17 mouse cellular contexts compared by ENCODE assay signal in genomic region chr11:101477194-101477551, GRCm38 (mm10). TPM values are rescaled to one million over a fixed set of nuclear protein-coding genes. Genes with fewer than 3 reads are reported as not detected.
A peak's percentile ranks its signal among the peaks of the same experiment; 100 is the strongest.
DNase-seq lines count a peak whose midpoint lies in the region; ATAC-seq lines count a peak whose summit lies in the region.
"Had no signal": no experiment of that assay in that cellular context is flagged by ENCODE, and none has a peak within 500 bp of the region (broad histone marks: within the 10 kb centered on the region; RNA-seq: fewer than 3 reads in every experiment).

No protein-coding gene starts in this region.

- H3K27ac ChIP-seq in neural tube, embryonic 11.5 days (ENCODE audit: low read depth, low read length): peak overlapping the region; percentile 96
- peak overlapping the region; percentile 96 for H3K27ac ChIP-seq in hindbrain, embryonic 10.5 days
- H3K27ac ChIP-seq in midbrain, embryonic 12.5 days (replicated peaks): peak overlapping the region; percentile 92
- H3K27ac ChIP-seq in liver, embryonic 11.5 days (ENCODE audit: low read depth, low read length): no peak overlapping the region
- H3K27ac ChIP-seq: gastrocnemius, adult 2 months; lung, embryonic 15.5 days; stomach, postnatal 0 days had no signal

- DNase-seq in neural tube, embryonic 11.5 days (ENCODE audit: low spot score): peak; percentile 70
- DNase-seq in neural tube, embryonic 10.5 days (ENCODE audit: extremely low spot score, low spot score): no peak
- peak; percentile 74 for DNase-seq in hindbrain, embryonic 10.5 days (ENCODE audit: low spot score)
- DNase-seq in retina, postnatal 1 day: peak; percentile 92
- no peak for DNase-seq in liver, embryonic 11.5 days (ENCODE audit: low spot score)
- DNase-seq in gastrocnemius, postnatal 4 days (ENCODE audit: low spot score in 2 of 2): no peak
- DNase-seq: cerebellum, postnatal 36 days; gastrocnemius, adult 2 months; kidney, postnatal 25 days had no signal

- WGBS in neural tube, embryonic 11.5 days: 37% methylated on average over 4 of the region's 4 CpGs
- WGBS in hindbrain, embryonic 10.5 days: 22% methylated on average over 4 of the region's 4 CpGs
- 13% methylated on average over 4 of the region's 4 CpGs for WGBS in midbrain, embryonic 12.5 days
- WGBS in liver, embryonic 11.5 days: 58% methylated on average over 4 of the region's 4 CpGs

- no peaks in the 10 kb centered on the region for H3K27me3 ChIP-seq in neural tube, embryonic 11.5 days (ENCODE audit: control insufficient read depth, insufficient read depth, low read length)
- H3K27me3 ChIP-seq in hindbrain, embryonic 10.5 days (ENCODE audit: insufficient read depth, poor library complexity, severe bottlenecking): no peaks in the 10 kb centered on the region
- no peaks in the 10 kb centered on the region for H3K27me3 ChIP-seq in midbrain, embryonic 12.5 days
- 0 out of 2 replicates have a peak, but pooled peaks cover 2% of the 10 kb centered on the region for H3K27me3 ChIP-seq in liver, embryonic 11.5 days (replicated peaks; ENCODE audit: control insufficient read depth, insufficient read depth, low read length)
- H3K27me3 ChIP-seq: lung, embryonic 15.5 days had no signal

- no peaks in the 10 kb centered on the region for H3K36me3 ChIP-seq in neural tube, embryonic 11.5 days (ENCODE audit: control insufficient read depth, insufficient read depth, low read length)
- H3K36me3 ChIP-seq in hindbrain, embryonic 10.5 days: peaks cover 6% of the 10 kb centered on the region; the same call in 1 of the 2 replicates
- H3K36me3 ChIP-seq in midbrain, embryonic 12.5 days: no peaks in the 10 kb centered on the region
- no peaks in the 10 kb centered on the region for H3K36me3 ChIP-seq in liver, embryonic 11.5 days (ENCODE audit: control insufficient read depth, insufficient read depth, low read length)
- H3K36me3 ChIP-seq: lung, embryonic 15.5 days had no signal

- peak; percentile 65 for ATAC-seq in neural tube, embryonic 11.5 days (ENCODE audit: insufficient read depth, low FRiP score, low TSS enrichment)
- ATAC-seq in midbrain, embryonic 12.5 days (ENCODE audit: low FRiP score, low read depth): peak; percentile 70
- ATAC-seq in megakaryocyte, adult 5-6 weeks (ENCODE audit: poor library complexity, severe bottlenecking): no peak
- ATAC-seq in liver, embryonic 11.5 days (replicated peaks; ENCODE audit: low FRiP score): no peak
- ATAC-seq: activated CD4-positive, CD25-positive, alpha-beta regulatory T cell, adult 4 months had no signal

- H3K4me2 ChIP-seq in neural tube, embryonic 11.5 days (ENCODE audit: low read depth): 0 out of 2 replicates have a peak overlapping the region, but pooled peaks have one; percentile 12
- peak overlapping the region; percentile 12; the same call in 1 of the 2 replicates for H3K4me2 ChIP-seq in midbrain, embryonic 12.5 days (replicated peaks)
- no peak overlapping the region for H3K4me2 ChIP-seq in liver, embryonic 11.5 days
- H3K4me2 ChIP-seq: heart, embryonic 11.5 days; lung, embryonic 15.5 days had no signal

- H3K4me1 ChIP-seq in neural tube, embryonic 11.5 days (ENCODE audit: control insufficient read depth, insufficient read depth, low read length): peaks cover 17% of the 10 kb centered on the region
- H3K4me1 ChIP-seq in hindbrain, embryonic 10.5 days (replicated peaks): peaks cover 64% of the 10 kb centered on the region
- H3K4me1 ChIP-seq in midbrain, embryonic 12.5 days: peaks cover 40% of the 10 kb centered on the region
- peaks cover 8% of the 10 kb centered on the region for H3K4me1 ChIP-seq in liver, embryonic 11.5 days (replicated peaks; ENCODE audit: control insufficient read depth, insufficient read depth, low read length)

- no peaks in the 10 kb centered on the region for H3K9me3 ChIP-seq in neural tube, embryonic 11.5 days (ENCODE audit: control insufficient read depth, low read length)
- H3K9me3 ChIP-seq in hindbrain, embryonic 10.5 days: no peaks in the 10 kb centered on the region
- no peaks in the 10 kb centered on the region for H3K9me3 ChIP-seq in midbrain, embryonic 12.5 days
- no peaks in the 10 kb centered on the region for H3K9me3 ChIP-seq in liver, embryonic 11.5 days (ENCODE audit: control insufficient read depth, low read length)
- H3K9me3 ChIP-seq: lung, embryonic 15.5 days; megakaryocyte, embryonic 14.5 days had no signal

- H3K4me3 ChIP-seq in neural tube, embryonic 11.5 days (ENCODE audit: low read depth, low read length): no peak overlapping the region
- peak overlapping the region; percentile 49 for H3K4me3 ChIP-seq in hindbrain, embryonic 10.5 days
- H3K4me3 ChIP-seq in midbrain, embryonic 12.5 days: no peak overlapping the region
- H3K4me3 ChIP-seq in liver, embryonic 11.5 days (ENCODE audit: low read depth, low read length): no peak overlapping the region
- H3K4me3 ChIP-seq: erythroblast, embryonic 14.5 days; gastrocnemius, adult 2 months; lung, embryonic 15.5 days; megakaryocyte, embryonic 14.5 days had no signal

- peak overlapping the region; percentile 37; the same call in 1 of the 2 replicates for H3K9ac ChIP-seq in neural tube, embryonic 11.5 days (ENCODE audit: low read length)
- H3K9ac ChIP-seq in midbrain, embryonic 12.5 days (replicated peaks): no peak overlapping the region
- H3K9ac ChIP-seq in liver, embryonic 11.5 days (ENCODE audit: low read depth, low read length): no peak overlapping the region
- H3K9ac ChIP-seq: lung, embryonic 15.5 days had no signal

RNA-seq across cellular contexts. Expression of gene Vat1, which starts 11.1 kb away (rescaled TPM):
- polyA plus RNA-seq in neural tube, embryonic 11.5 days (2014; fragmentation: Nextera tagmentation; extraction: Ambion mirVana): 52.3 and 55.8 TPM in 2 replicates
- polyA plus RNA-seq in hindbrain, embryonic 10.5 days (2016; fragmentation: Nextera tagmentation; extraction: Ambion mirVana): 61.1 and 108 TPM in 2 replicates
- 69.3 and 73.0 TPM in 2 replicates for polyA plus RNA-seq in midbrain, embryonic 12.5 days (2016; fragmentation: Nextera tagmentation; extraction: Ambion mirVana)
- total RNA-seq in megakaryocyte, adult 5-6 weeks (2015): 7.3 and 10.8 TPM in 2 replicates
- 3.4 and 5.2 TPM in 2 replicates for total RNA-seq in megakaryocyte, adult 5-6 weeks (2017)
- 16.8 and 19.5 TPM in 2 replicates for polyA plus RNA-seq in liver, embryonic 11.5 days (2014; fragmentation: Nextera tagmentation; extraction: Ambion mirVana)
- 10 to 100 TPM; 72.6 to 79.3 TPM for total RNA-seq in gastrocnemius, postnatal 4 days (2021)

RNA-seq across cellular contexts. Expression of gene Rnd2, which starts 12.4 kb away (rescaled TPM):
- polyA plus RNA-seq in neural tube, embryonic 11.5 days (2014; fragmentation: Nextera tagmentation; extraction: Ambion mirVana): 43.9 and 49.0 TPM in 2 replicates
- polyA plus RNA-seq in hindbrain, embryonic 10.5 days (2016; fragmentation: Nextera tagmentation; extraction: Ambion mirVana): 97.9 and 208 TPM in 2 replicates
- 89.5 and 92.3 TPM in 2 replicates for polyA plus RNA-seq in midbrain, embryonic 12.5 days (2016; fragmentation: Nextera tagmentation; extraction: Ambion mirVana)
- 0.13 and 0.16 TPM in 2 replicates for total RNA-seq in megakaryocyte, adult 5-6 weeks (2015)
- 0.20 TPM in 1 of 2 replicates, not detected in the other for total RNA-seq in megakaryocyte, adult 5-6 weeks (2017)
- polyA plus RNA-seq in liver, embryonic 11.5 days (2014; fragmentation: Nextera tagmentation; extraction: Ambion mirVana): 3.7 and 5.4 TPM in 2 replicates
- total RNA-seq in gastrocnemius, postnatal 4 days (2021): 1 to 10 TPM; 8.1 to 8.3 TPM

RNA-seq across cellular contexts. Expression of gene Ifi35, which starts 29.0 kb away (rescaled TPM):
- 2.4 and 3.1 TPM in 2 replicates for polyA plus RNA-seq in neural tube, embryonic 11.5 days (2014; fragmentation: Nextera tagmentation; extraction: Ambion mirVana)
- 3.5 and 3.6 TPM in 2 replicates for polyA plus RNA-seq in hindbrain, embryonic 10.5 days (2016; fragmentation: Nextera tagmentation; extraction: Ambion mirVana)
- 3.0 and 3.9 TPM in 2 replicates for polyA plus RNA-seq in midbrain, embryonic 12.5 days (2016; fragmentation: Nextera tagmentation; extraction: Ambion mirVana)
- 60.6 and 62.4 TPM in 2 replicates for total RNA-seq in megakaryocyte, adult 5-6 weeks (2015)
- total RNA-seq in megakaryocyte, adult 5-6 weeks (2017): 47.3 and 56.5 TPM in 2 replicates
- 31.2 and 34.6 TPM in 2 replicates for polyA plus RNA-seq in liver, embryonic 11.5 days (2014; fragmentation: Nextera tagmentation; extraction: Ambion mirVana)
- total RNA-seq in gastrocnemius, postnatal 4 days (2021): 1 to 10 TPM; 8.0 to 8.9 TPM

RNA-seq across cellular contexts. Expression of gene Rpl27, which starts 35.1 kb away (rescaled TPM):
- 389 and 414 TPM in 2 replicates for polyA plus RNA-seq in neural tube, embryonic 11.5 days (2014; fragmentation: Nextera tagmentation; extraction: Ambion mirVana)
- 414 and 455 TPM in 2 replicates for polyA plus RNA-seq in hindbrain, embryonic 10.5 days (2016; fragmentation: Nextera tagmentation; extraction: Ambion mirVana)
- 310 and 319 TPM in 2 replicates for polyA plus RNA-seq in midbrain, embryonic 12.5 days (2016; fragmentation: Nextera tagmentation; extraction: Ambion mirVana)
- total RNA-seq in megakaryocyte, adult 5-6 weeks (2015): 334 and 336 TPM in 2 replicates
- 2,102 and 2,594 TPM in 2 replicates for total RNA-seq in megakaryocyte, adult 5-6 weeks (2017)
- polyA plus RNA-seq in liver, embryonic 11.5 days (2014; fragmentation: Nextera tagmentation; extraction: Ambion mirVana): 553 and 579 TPM in 2 replicates
- 10 to 100 TPM; 81.3 to 87.8 TPM for total RNA-seq in gastrocnemius, postnatal 4 days (2021)

RNA-seq across cellular contexts. Expression of gene Ptges3l, which starts 52.0 kb away (rescaled TPM):
- 6.9 and 7.1 TPM in 2 replicates for polyA plus RNA-seq in neural tube, embryonic 11.5 days (2014; fragmentation: Nextera tagmentation; extraction: Ambion mirVana)
- 4.0 and 4.5 TPM in 2 replicates for polyA plus RNA-seq in hindbrain, embryonic 10.5 days (2016; fragmentation: Nextera tagmentation; extraction: Ambion mirVana)
- polyA plus RNA-seq in midbrain, embryonic 12.5 days (2016; fragmentation: Nextera tagmentation; extraction: Ambion mirVana): 2.3 and 3.1 TPM in 2 replicates
- total RNA-seq in megakaryocyte, adult 5-6 weeks (2015): 0.43 and 2.5 TPM in 2 replicates
- total RNA-seq in megakaryocyte, adult 5-6 weeks (2017): 0.66 TPM in 1 of 2 replicates, not detected in the other
- polyA plus RNA-seq in liver, embryonic 11.5 days (2014; fragmentation: Nextera tagmentation; extraction: Ambion mirVana): 3.2 and 5.0 TPM in 2 replicates
- total RNA-seq in gastrocnemius, postnatal 4 days (2021): 10 to 100 TPM; 56.2 to 80.9 TPM
- polyA plus RNA-seq: erythroblast, embryonic 14.5 days had no signal

Comparison
In these comparisons a context has a peak if more than half of its experiments do, and no peak if none do; other contexts are left out.
1. DNase-seq: peak in neural tube, embryonic 11.5 days (single experiment), hindbrain, embryonic 10.5 days (single experiment) and retina, postnatal 1 day (single experiment); none in neural tube, embryonic 10.5 days (single experiment), liver, embryonic 11.5 days (single experiment) and gastrocnemius, postnatal 4 days (0 of 2).
2. ATAC-seq: peak in neural tube, embryonic 11.5 days (single experiment) and midbrain, embryonic 12.5 days (single experiment); none in megakaryocyte, adult 5-6 weeks (single experiment) and liver, embryonic 11.5 days (single experiment).